Mouse (Mus musculus) spleen, adult 18-20 months (tissue): Measurements from ENCODE around the gene Fyb2.

Source experiments
- DNase-seq, 2 experiments: peaks; one replicate each; pipeline ENCODE4 v3.0.0; 2022; ENCODE audit warnings: mixed read lengths in 2 of 2

Gene Fyb2

DNA sequence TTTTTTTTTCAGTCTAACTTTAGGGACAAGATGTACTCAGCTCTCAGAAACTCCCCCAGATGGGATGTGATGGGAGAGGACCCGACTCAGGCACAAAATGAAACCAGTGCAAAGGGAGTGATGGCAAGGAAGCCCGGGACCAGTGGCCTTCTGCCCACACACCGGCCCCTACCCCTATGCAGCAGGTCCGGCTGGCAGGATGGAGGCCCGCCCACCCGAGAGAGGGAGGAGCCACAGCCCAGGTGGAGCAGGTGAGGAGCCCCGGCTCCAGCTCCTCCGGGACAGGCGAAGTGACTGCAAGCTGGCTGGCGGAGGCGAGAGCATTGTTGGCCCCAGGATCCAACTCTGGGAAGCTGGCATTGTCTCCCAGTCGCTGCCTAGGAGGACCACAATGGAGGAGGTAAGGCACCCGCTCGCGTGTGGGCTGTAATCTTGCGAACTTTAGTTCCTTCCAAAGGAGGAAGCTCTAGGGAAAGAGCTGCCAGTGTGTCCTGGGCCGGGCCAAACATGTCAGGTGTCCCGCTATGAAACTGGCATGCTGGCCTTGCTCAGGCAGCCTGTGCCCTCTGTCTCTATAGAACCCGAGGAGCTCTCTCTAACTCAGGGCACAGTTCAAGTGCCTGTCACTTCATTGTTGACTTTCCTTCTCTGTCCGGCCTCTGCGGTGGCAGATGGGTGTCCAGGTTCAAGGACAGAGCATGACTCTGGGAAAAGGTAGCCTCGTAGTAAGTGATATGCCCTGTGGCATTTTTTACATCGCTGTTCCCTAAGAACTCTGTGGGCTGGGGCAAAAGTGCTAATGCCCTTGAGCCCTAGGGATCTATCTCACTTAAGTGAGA lies at the start of gene Fyb2:
TSS of gene Fyb2 (plus strand) at position 166 of the 839 bp plus-strand sequence.
- no peak for DNase-seq

DNA sequence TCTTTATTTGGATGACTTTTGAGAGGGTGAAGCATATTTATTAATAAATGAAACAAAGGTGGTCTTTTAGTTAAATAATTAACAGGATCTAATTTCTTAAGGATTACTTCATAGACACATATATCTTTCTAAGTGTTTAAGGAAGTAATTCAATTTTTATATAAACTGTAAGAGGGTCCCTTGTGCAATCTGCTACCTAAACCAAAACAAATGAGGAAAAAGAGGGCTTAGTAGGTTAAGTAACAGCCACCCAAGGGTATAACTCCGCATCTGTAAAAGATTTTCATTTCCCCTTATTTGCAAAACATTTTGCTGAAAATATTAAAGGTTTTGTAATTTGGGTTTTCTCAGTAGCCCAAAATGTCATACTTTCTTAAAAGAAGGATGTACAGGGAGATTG lies 48.9 kb upstream of the Fyb2 start:
- DNase-seq, result no peak

- no peak for DNase-seq
Observed at GRCm38 (mm10) chr4:104869581-104869980, 43.7 kb upstream of the Fyb2 start.

- DNase-seq, result no peak
Observed at GRCm38 (mm10) chr4:104870196-104870595, 43.1 kb upstream of the Fyb2 start.

- DNase-seq, result no peak
Observed at GRCm38 (mm10) chr4:104875832-104876231, 37.4 kb upstream of the Fyb2 start.

DNA sequence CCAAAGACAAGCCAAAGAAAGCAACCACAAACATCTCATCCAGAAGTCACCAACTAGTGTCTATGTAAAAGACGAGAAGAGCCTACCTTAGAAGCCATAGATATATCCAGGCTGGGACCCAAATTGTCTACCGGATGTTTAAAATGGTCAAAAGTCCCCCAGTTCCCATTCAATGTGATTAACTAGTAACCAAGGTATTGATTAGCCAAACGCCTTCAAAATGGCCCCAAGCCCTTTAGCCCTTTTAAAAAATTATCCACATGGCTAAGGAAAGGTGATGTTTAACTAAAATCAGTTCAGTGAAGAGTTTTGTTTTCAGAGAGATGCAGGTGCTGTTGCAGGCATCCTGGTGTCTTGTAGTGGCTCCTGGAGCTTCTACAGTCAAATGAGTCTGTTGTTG lies 36.9 kb upstream of the Fyb2 start, which contains the start of gene C8a:
TSS of gene C8a (minus strand) at position 76 of the 400 bp plus-strand sequence.
- DNase-seq, result no peak

DNA sequence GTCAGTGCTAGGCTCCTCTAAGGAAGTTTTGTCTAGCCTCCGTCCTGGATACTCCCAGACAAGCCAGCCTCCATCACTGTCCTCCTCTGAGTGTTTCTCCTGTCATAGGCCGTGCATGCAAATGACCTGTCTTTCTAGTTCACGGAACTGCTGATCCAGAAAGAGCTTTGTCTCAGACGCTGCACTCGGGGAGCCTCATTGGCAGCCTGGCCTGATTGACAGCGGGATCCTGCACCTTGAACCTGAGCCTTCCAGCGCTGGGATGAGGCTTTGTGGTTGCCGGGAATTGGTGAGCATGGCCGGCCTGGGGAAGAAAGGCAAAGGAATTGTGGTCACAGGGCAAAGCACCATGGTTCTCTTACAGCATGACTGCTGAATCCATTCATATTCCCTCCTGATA lies 25.8 kb upstream of the Fyb2 start:
- no peak for DNase-seq

DNA sequence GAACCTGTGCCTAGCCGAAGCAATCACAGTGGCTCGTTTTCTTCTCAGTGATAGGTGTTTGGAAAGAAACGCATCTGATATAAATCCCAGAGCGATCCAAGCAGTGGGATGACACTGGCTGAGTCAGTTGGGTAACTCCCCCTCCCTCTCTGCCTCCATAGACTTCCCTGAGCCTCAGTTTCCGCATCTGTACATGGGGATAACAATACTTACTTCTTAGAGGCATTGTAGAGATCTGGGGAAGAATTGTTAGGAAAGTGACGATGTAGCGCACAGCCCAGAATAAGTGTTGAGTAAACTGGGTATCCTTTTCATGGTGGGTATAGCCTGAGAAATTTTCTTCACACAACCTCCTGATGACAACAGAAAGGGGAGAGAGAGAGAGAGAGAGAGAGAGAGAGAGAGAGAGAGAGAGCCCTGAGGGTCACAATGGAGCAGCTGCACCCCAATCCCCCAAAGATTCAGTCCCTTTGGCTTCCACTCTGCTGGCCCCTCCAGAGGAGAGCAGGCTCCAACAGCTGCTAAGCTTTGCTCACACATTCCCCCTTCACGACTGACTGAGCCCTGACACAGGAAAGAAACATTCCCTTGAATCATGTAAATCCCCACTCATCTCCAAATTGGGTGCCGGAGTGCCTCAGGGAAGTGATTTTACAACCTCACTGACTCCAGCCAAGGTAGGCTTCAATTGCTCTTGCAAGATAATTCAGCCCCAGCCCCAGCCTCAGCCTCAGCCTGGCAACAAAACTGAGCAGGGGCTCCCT lies 24.6 kb upstream of the Fyb2 start:
- no peak for DNase-seq

GRCm38 (mm10) chr4:104891708-104892107 lies 21.5 kb upstream of the Fyb2 start:
- no peak for DNase-seq

DNA sequence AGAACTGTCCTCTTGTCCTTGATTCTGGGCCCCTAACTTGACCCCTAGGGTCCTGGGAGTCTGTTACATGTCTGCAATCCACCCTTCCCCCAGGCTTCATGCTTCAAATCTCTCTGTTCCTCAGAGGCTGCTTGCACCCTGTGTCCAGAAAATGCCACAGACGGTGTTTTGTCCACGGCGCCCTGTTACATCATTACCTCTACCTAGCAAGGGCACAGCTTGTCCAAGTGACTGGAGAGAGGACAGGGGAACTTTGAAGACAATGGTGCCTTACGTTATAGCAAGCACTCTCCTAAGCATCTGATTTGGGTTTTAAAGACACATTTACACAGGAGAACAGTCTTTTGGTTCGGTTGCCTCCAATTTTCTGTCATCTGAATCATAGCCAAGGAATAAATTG lies 19.7 kb upstream of the Fyb2 start:
- DNase-seq, result no peak

GRCm38 (mm10) chr4:104894004-104894734 lies 19.1 kb upstream of the Fyb2 start:
- DNase-seq, result peak in 1 of 2 experiments; percentile 15

- no peak for DNase-seq
Observed at GRCm38 (mm10) chr4:104902836-104903235, 10.4 kb upstream of the Fyb2 start.

DNA sequence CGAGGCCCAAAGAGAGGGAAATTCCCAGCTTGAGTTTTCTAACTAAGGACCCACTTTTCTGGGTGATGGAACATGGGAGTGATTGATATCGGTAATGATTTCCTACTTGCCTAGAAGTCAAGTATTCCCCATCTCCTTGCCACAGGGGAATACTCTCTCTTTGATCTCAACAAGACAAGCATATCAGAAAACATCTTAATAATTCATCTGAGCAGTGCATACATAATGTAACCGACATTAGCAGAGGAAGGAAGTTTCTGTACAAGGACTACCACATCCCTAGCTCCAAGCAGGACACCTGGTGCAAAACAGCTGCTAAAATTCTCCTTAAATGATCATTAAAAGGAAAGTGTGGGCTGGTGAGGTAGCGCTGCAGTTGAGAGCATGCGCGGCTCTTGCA lies 8.2 kb upstream of the Fyb2 start:
- no peak for DNase-seq

GRCm38 (mm10) chr4:104911685-104912084 lies 1.6 kb upstream of the Fyb2 start:
- peak; percentile 19 to 58 for DNase-seq

- no peak for DNase-seq
Observed at GRCm38 (mm10) chr4:104914711-104915247, 1.5 kb downstream of the Fyb2 start.

DNA sequence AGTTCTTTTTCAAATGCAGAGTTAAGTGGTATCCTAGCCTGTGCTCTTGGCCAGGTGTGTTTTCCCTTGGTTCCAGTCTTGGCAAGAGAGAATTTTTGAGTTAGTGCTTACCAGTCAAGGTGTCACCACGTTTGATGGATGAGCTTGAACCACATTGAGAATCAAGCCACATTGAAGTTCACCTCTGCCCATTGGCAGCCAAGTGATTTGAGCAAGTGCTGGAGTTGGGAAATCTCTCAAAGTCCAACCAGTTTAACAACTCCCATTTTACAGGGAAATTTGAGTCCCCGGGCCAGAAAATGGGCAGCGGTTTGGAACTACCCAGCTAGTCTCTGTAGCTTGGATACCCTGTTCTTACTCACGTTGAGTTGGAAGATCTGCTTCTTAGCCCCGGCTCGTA lies 4.8 kb downstream of the Fyb2 start:
- DNase-seq, result no peak

GRCm38 (mm10) chr4:104925383-104925782 lies 12.1 kb downstream of the Fyb2 start:
- no peak for DNase-seq

DNA sequence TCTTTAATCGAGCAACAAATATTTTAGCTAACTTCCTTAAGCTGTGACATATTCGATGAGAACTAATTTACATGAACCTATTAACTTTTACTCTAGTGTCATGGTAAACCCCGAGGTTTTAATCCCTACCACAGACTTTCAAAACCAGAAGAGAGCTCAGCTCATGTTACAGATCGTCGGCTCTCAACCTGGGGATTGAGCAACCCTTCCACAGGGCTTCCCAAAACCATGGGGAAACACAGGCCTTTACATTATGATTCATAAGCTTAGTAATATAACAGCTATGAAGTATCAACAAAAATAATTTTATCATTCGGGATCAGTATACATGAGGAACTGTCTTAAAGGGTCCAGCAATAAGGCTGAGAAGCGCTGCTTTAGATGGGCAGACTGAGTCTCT lies 15.9 kb downstream of the Fyb2 start:
- no peak for DNase-seq

- no peak for DNase-seq
Observed at GRCm38 (mm10) chr4:104933620-104934019, 20.4 kb downstream of the Fyb2 start.

DNA sequence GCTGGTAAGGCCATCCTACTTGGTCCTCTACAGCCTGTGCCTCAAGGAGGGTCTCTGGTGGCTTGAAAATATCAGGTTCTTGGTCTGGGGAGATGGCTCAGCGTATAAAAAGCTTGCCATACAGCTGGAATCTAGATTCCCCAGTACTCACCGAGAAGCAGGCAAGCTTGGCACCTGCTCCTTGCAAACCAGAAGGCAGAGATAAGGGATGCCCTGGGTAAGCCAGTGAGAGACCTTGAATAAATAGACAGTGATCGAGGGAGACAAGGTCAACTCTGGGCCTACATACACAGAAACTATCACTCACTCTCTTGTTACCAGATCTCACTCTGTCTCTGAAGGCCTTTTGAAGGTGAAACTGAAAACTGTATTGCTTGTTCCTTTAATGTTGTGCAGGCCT lies 21.7 kb downstream of the Fyb2 start:
- no peak for DNase-seq

GRCm38 (mm10) chr4:104935436-104935835 lies 22.2 kb downstream of the Fyb2 start:
- no peak for DNase-seq

DNA sequence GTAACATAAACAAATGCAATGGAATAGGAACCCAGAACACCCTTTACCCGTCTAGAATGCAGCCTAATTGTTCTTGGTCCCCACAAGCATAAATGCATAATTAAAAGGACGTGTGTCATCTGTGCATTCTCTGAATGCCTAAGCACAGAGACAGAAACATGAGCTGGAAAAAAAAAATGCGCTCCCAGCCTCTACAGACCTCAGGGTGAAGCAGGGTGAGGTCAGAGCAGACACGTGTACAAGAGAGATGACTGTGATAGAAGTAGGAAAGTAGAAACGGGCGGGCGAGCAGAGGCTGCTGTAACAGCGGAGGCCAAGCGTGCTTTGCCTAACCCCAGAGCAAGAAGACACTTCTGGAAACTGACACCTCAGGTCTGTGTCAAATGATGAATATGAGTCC lies 22.8 kb downstream of the Fyb2 start:
- DNase-seq, result no peak

DNA sequence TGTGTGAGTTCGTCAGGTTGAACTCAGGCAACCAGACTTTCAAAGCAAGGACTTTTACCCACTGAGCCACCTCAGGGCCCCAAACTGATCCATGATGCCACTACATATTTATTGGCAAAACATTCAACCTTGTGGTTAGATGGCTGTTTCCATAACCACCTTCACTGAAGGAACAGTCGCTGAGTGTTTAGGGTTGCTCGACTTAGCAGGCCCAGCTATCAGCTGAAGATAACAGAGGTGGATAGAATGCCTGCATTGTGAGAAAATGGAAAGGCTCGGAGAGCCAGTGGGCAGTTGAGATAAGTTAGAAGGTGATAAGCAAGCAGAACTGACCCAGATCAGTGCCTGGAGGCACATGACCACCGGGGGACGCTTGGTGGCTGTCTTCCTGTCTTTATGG lies 26.3 kb downstream of the Fyb2 start:
- DNase-seq, result no peak
